Mouse (Mus musculus) limb, embryonic 12.5 days (tissue): ENCODE results near the gene Gm4792. TPM values are rescaled to one million over a fixed set of nuclear protein-coding genes. Genes with fewer than 3 reads are reported as not detected.

Experiments used
- ATAC-seq: fragments of 200-750 bp; cut with Nextera tagmentation; 2 replicates; pipeline ENCODE4 v1.8.0; 2017; ENCODE audit warnings: low read depth, moderate TSS enrichment; ENCODE audit not compliant: insufficient number of reproducible peaks, insufficient read depth, low FRiP score, low TSS enrichment
- H3K27ac ChIP-seq: fragments of 300-500 bp; sonication (generic); 2 replicates; pipeline ENCODE4 v1.5.1; 2016; ENCODE audit warnings: mild to moderate bottlenecking, moderate library complexity
- H3K27me3 ChIP-seq: fragments of 300-500 bp; sonication (generic); 2 replicates; pipeline ENCODE4 v1.6.1; 2016; ENCODE audit warnings: mild to moderate bottlenecking, moderate library complexity
- H3K36me3 ChIP-seq: fragments of 300-500 bp; sonication (generic); 2 replicates; pipeline ENCODE4 v1.6.1; 2016; ENCODE audit warnings: mild to moderate bottlenecking, moderate library complexity
- H3K4me1 ChIP-seq: fragments of 300-500 bp; sonication (generic); replicated peaks from 2 replicates; pipeline ENCODE4 v1.6.1; 2016
- H3K4me2 ChIP-seq: fragments of 300-500 bp; sonication (generic); 2 replicates; pipeline ENCODE4 v1.6.1; 2016; ENCODE audit warnings: mild to moderate bottlenecking, moderate library complexity
- H3K4me3 ChIP-seq: fragments of 300-500 bp; sonication (generic); replicated peaks from 2 replicates; pipeline ENCODE4 v1.5.1; 2016; ENCODE audit warnings: mild to moderate bottlenecking
- H3K9ac ChIP-seq: fragments of 300-500 bp; sonication (generic); replicated peaks from 2 replicates; pipeline ENCODE4 v1.6.1; 2016; ENCODE audit warnings: mild to moderate bottlenecking, moderate library complexity
- H3K9me3 ChIP-seq: fragments of 300-500 bp; sonication (generic); 2 replicates; pipeline ENCODE4 v1.6.1; 2016; ENCODE audit warnings: mild to moderate bottlenecking, moderate library complexity
- WGBS: fragments of 180-500 bp; shearing (Covaris S2); methylation state at CpG from one replicate; pipeline ENCODE4 v1.1.7; 2016; 5-methylcytosine and 5-hydroxymethylcytosine counted together
- polyA plus RNA-seq: library from polyadenylated mRNA; unstranded; fragments of >200 nt; fragmentation: Nextera tagmentation; extraction: Ambion mirVana; gene quantifications from 2 replicates; pipeline ENCODE4 v1.2.1, GENCODE M21; 2016

The Gm4792 gene
- polyA plus RNA-seq, 1 experiment from 2014 or later, result not detected

DNA sequence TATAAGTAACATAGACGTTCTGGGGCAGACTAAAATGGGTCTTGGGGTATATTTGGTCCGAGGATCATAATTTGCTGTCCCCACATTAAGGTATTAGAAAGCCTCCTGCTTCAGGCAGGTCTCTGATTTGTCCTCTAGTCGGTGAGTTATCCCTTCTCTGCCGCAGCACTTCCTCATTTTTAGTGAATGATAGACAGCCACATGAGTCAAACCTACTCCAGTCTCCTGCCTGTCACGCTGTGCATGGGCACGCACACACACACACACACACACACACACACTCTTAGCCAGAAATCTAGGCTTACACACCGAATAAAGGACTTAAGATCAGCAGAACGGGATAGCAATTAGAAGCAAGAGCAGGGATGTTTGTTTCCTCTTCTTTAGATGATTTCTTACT is 34.8 kb upstream of the Gm4792 start:
- Histone ChIP-seq H3K4me1 (peaks cover 3% of the 10 kb centered on the region; the same call in 1 of the 2 replicates), H3K4me2 (no peak overlapping the region), H3K36me3 (no peaks in the 10 kb centered on the region), H3K27ac (no peak overlapping the region), H3K9me3 (peaks cover 3% of the 10 kb centered on the region; the same call in 1 of the 2 replicates), H3K27me3 (no peaks in the 10 kb centered on the region), H3K4me3 (no peak overlapping the region), H3K9ac (no peak overlapping the region)
- ATAC-seq, result no peak
- 90% methylated on average over 8 of the region's 8 CpGs for WGBS

DNA sequence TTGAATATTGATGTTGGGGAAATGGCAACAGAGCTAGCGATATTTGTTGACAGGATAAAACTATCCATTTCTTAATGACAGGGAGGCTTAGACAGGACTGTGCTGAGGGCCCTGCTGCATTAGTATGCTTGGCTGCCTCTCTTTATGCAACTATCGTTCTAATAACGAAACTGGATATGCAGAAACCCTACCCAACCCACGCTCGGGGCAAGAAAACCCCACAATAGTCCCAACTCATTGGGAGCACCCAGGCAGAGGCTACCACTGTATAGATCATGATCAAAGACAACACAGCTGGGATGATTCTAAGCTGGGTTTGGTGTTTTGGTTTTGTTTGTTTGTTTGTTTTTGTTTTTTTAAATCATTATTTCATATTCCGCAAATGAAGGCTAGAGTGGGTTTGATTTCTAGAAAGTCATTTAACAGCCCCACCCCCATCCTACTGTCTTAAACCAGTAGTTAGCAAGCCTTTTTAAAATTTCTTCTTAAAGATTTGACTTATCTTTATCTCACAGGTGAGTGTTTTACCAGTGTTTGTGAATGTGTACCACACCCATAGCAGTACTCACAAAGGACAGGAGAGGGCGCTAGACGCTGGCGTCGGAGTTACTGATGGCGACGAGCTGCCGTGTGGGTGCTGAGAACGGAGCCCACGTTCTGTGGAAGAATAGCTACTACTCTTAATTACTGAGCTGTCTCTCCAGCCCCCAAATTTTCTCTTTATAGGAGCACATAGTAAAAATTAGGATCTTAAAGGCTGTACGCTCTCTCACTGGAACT is 34.0 kb upstream of the Gm4792 start:
- WGBS, result 84% methylated on average over 16 of the region's 16 CpGs
- Histone ChIP-seq H3K27me3 (no peaks in the 10 kb centered on the region), H3K9ac (no peak overlapping the region), H3K4me1 (peaks cover 3% of the 10 kb centered on the region; the same call in 1 of the 2 replicates), H3K9me3 (no peaks in the 10 kb centered on the region), H3K4me3 (no peak overlapping the region), H3K4me2 (no peak overlapping the region), H3K36me3 (no peaks in the 10 kb centered on the region), H3K27ac (no peak overlapping the region)
- ATAC-seq, result no peak

DNA sequence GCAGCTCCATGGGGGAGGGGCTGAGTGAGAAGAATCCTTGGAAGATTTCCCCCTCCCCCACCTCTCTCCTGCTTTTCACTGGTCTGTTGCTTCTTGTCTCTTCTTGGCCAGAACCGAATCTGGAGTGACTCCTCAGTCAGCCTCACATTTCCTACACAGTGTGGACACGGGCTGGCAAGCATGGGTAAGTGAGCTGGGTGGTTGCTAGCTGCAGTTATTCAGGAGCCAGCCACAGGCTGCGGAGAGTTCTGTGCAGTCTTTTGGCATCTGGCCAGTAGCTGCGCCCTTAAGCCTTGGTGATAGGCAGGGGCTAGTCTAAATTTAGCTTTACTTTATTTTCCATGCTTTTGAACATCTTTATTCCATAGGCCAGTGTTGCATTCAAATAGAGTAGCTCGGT is 31.5 kb upstream of the Gm4792 start:
- no peak for ATAC-seq
- WGBS, result 61% methylated on average over 5 of the region's 5 CpGs
- no peak overlapping the region for H3K4me2 ChIP-seq

DNA sequence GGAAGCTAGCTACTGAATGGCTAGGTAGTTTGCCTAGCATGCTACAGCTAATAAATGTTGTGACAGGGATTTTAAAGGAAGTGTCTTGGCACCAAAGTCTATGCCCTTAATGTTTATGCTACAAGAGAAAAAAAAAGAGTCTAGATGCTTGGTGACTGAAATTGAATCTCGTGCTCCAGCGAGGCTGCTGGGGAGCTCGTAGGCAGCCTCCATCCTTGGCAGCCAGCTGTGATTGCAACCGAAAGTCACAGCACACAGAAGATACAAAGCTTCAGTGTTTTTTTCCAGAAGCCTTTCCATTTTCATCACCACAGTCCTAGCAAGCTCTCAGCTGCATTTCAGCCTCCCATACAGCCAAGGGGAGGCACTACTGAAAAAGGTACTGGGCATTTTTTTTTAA is 20.1 kb upstream of the Gm4792 start:
- no peak overlapping the region for H3K4me3 ChIP-seq
- 0 out of 2 replicates have a peak, but pooled peaks cover 3% of the 10 kb centered on the region for H3K4me1 ChIP-seq
- no peak overlapping the region for H3K9ac ChIP-seq
- H3K27me3 ChIP-seq, result peaks cover 7% of the 10 kb centered on the region
- no peak overlapping the region for H3K4me2 ChIP-seq
- no peak overlapping the region for H3K27ac ChIP-seq
- no peaks in the 10 kb centered on the region for H3K36me3 ChIP-seq
- 67% methylated on average over 4 of the region's 4 CpGs for WGBS
- no peak for ATAC-seq
- H3K9me3 ChIP-seq, result no peaks in the 10 kb centered on the region

More for the DNA sequence above, 31.5 kb upstream of the Gm4792 start:
- no peaks in the 10 kb centered on the region for H3K27me3 ChIP-seq
- no peak overlapping the region for H3K4me3 ChIP-seq
- H3K4me1 ChIP-seq, result peaks cover 3% of the 10 kb centered on the region; the same call in 1 of the 2 replicates
- no peaks in the 10 kb centered on the region for H3K9me3 ChIP-seq
- H3K27ac ChIP-seq, result no peak overlapping the region
- no peaks in the 10 kb centered on the region for H3K36me3 ChIP-seq
- H3K9ac ChIP-seq, result no peak overlapping the region

DNA sequence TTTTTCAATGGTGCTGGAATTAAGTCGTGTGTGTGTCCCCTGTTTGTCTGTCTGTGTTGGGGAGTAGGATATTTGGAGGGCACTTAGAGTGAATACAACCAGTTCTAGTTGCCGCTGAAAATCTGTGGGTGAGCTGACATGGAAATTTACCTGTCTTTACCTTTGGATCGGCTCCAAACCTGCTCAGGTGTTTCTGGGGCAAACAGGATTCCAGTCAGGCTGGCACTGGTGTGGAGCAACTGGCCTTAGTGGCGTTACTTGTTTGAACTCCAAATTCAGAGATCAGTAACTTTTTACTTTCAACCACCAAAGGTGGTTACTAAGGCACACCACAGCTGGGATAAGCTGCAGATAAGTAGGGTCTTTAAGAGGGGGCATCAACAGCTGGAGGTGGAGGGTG is 14.6 kb upstream of the Gm4792 start:
- Histone ChIP-seq H3K4me2 (no peak overlapping the region), H3K27me3 (peaks cover 44% of the 10 kb centered on the region), H3K4me3 (no peak overlapping the region), H3K27ac (no peak overlapping the region), H3K9ac (no peak overlapping the region), H3K9me3 (no peaks in the 10 kb centered on the region), H3K36me3 (no peaks in the 10 kb centered on the region), H3K4me1 (peaks cover 12% of the 10 kb centered on the region)
- 80% methylated on average over 4 of the region's 4 CpGs for WGBS
- no peak for ATAC-seq

DNA sequence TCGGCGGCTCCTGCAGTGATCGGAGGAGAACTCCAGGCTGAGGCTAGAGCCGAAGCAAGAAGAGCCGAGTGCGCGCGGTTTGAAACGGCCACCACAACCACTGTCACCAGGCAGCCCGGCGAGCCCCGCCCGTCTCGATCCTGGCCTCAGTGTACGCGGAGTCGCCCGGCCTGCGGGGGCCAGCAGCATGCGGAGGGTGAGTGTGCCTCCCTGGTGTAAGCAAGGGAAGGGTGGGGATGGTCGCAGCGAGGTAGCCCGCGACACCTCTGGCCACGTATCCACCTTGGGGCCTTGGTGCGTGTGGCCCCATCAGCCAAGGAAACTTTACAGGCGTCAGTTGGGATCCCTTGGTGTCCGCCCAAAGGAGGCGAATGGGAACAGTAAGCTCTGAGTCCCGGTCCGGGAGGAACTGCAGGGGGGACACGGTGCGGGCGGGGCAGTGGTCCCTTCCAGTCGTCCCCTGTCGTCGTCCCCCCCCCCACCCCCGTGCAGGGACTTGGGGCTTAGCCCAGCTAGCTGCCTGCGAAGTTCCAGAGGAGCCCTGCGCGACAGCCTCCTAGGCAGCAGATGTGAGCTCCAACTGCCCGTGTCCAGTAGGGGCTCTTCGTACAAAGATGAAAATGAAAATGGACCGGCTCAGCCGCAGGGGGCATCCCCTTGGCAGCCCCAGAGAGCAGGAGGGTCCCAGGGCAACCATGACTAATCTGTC is 13.7 kb upstream of the Gm4792 start:
- peak overlapping the region; percentile 46 for H3K4me3 ChIP-seq
- H3K4me2 ChIP-seq, result peak overlapping the region; percentile 88
- H3K4me1 ChIP-seq, result peaks cover 12% of the 10 kb centered on the region
- ATAC-seq, result peak; percentile 26
- no peaks in the 10 kb centered on the region for H3K9me3 ChIP-seq
- 2% methylated on average over 45 of the region's 45 CpGs for WGBS
- peak overlapping the region; percentile 52 for H3K9ac ChIP-seq
- no peaks in the 10 kb centered on the region for H3K36me3 ChIP-seq
- peaks cover 44% of the 10 kb centered on the region for H3K27me3 ChIP-seq
- H3K27ac ChIP-seq, result no peak overlapping the region

DNA sequence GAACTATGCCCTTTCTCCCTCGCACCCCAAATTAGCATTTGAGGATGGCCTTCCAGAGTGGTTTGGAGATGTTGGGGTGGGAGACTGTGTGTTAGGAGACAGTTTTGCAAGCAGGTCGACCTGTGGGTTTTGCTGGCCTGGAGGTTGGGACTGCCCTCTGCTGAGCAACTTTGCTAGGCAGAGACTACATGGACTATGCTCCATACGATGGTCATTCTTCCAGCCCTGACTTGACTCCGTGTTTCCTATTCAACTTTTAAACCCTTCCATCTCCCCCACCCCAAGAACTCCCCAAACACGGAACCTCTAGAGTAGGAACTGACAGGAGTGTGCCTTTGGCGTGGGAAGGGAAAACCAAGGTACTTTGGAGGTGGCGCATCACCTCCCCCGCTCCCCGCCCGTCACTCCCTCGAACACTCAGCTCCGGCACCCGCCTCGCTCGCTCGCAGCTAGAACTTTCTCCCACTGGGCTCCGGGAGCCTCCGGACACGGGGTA is 13.1 kb upstream of the Gm4792 start, which contains the start of gene Tmcc3:
Tmcc3 (plus strand) TSS at position 439 of the 496 bp plus-strand sequence.
- Histone ChIP-seq H3K27ac (no peak within 1 kb of the TSS), H3K27me3 (peaks cover 44% of the 10 kb centered on the region), H3K4me2 (peak within 1 kb of the TSS; percentile 88), H3K4me3 (peak within 1 kb of the TSS; percentile 46), H3K9ac (peak within 1 kb of the TSS; percentile 52), H3K9me3 (no peaks in the 10 kb centered on the region), H3K4me1 (peaks cover 12% of the 10 kb centered on the region), H3K36me3 (no peaks in the 10 kb centered on the region)
- 5% methylated on average over 19 of the region's 19 CpGs for WGBS
- ATAC-seq, result no peak

DNA sequence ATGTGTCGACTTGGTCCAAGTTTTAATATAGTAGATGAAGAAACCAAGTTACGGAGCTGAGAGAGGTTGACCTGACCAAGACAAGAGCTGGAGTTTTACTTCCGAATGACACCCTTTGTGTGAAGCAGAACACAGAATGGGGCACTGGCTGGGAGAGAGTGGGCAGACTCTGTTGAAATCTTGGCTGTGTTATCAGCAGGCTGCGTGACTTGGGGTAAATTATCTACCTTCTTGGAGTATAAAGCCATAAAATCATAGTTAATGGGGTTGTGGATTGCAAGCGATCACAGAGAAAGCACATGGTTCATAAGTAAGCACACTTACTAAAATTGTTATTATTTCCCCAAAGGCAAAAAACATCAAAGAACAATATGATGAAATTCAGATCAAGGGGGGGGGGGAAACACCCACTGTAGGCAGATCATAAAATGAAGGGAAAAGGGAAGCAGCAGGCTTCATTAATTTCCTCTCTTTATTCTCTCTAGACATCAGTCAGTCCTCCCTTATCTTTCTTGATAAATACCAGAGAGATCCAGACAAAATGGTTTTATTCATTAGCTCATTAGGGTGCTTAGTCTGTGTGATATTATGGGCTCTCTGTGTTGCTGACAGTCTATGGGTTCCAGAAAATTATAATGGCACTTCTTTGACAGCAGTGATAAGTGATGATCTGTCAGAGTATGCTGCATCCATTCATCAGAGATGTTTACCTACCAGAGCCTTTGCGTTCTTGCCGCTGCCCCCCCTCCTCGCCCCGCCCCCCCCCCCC is 12.2 kb upstream of the Gm4792 start:
- Histone ChIP-seq H3K4me3 (no peak overlapping the region), H3K4me1 (peaks cover 12% of the 10 kb centered on the region), H3K27me3 (peaks cover 44% of the 10 kb centered on the region), H3K36me3 (no peaks in the 10 kb centered on the region), H3K27ac (no peak overlapping the region), H3K4me2 (no peak overlapping the region), H3K9ac (no peak overlapping the region), H3K9me3 (no peaks in the 10 kb centered on the region)
- 51% methylated on average over 9 of the region's 9 CpGs for WGBS
- no peak for ATAC-seq

DNA sequence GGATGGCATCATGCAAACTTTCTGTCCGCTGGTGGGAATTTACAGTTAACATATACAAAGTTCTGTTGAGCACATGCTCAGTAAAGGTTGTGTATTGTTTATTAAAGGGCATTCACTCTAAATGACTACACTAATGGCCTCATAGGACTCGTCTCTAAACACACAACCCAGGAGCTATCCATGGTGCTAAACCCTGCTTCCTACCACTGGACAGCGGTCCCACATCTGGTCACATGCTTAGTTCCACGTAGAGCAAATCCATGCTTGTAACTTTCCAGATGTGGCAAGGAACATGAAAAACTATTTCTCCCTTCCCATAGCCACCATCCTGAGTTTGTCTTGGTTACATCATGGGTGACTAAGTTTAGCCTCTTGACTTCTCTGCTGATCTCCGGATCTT is 7.0 kb upstream of the Gm4792 start:
- no peaks in the 10 kb centered on the region for H3K4me1 ChIP-seq
- H3K4me3 ChIP-seq, result no peak overlapping the region
- no peak overlapping the region for H3K4me2 ChIP-seq
- peaks cover 6% of the 10 kb centered on the region for H3K27me3 ChIP-seq
- H3K27ac ChIP-seq, result no peak overlapping the region
- no peaks in the 10 kb centered on the region for H3K36me3 ChIP-seq
- 51% methylated on average over 5 of the region's 5 CpGs for WGBS
- ATAC-seq, result no peak
- H3K9ac ChIP-seq, result no peak overlapping the region
- H3K9me3 ChIP-seq, result no peaks in the 10 kb centered on the region

DNA sequence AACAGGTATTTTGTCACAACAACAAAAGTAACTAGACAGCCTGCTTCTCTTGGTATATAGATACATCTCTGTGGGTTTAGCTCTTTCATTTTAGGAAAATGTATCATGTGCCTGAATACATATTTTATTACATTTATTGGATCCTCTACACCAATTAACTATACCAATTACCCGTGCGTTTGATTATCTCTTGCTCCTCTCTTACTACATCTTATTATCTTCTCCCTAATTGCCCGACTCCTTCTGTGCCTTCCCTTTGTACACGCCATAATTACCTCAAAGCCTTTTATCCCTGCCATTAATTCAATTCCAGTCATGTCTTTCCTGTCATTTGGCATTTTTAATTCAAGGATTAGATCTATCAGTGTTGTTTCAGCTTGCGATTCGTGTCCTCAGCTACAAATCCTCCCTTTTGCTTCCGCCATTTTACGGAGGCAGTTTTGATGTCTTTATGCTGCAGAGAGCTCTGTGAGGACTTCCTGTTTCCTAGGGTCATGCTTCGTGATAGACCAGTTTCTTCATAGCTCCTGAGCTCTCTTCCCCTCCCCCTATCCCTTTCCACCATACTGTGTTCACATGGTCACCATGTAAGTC is 5.7 kb upstream of the Gm4792 start:
- Histone ChIP-seq H3K27me3 (no peaks in the 10 kb centered on the region), H3K4me1 (no peaks in the 10 kb centered on the region), H3K36me3 (no peaks in the 10 kb centered on the region), H3K9me3 (no peaks in the 10 kb centered on the region), H3K4me2 (no peak overlapping the region), H3K27ac (no peak overlapping the region), H3K4me3 (no peak overlapping the region), H3K9ac (no peak overlapping the region)
- ATAC-seq, result no peak
- WGBS, result 83% methylated on average over 9 of the region's 9 CpGs
